Mouse (Mus musculus): ENCODE results near the gene Otx2. TPM values are rescaled to one million over a fixed set of nuclear protein-coding genes. Genes with fewer than 3 reads are reported as not detected.
"Not testable (repeated sequence)": the region's sequence is repeated elsewhere in the genome, so short reads cannot be mapped to it uniquely, and the experiment has no call there.

Gene Otx2
- total and polyA plus RNA-seq, 2 experiments, result not detected

- DNase-seq (ENCODE audit: extremely low read depth, low read depth, low spot score), result no peak
- no peak overlapping the region for H3K9ac ChIP-seq (ENCODE audit: low read depth, low read length)
- H3K79me2 ChIP-seq (ENCODE audit: control insufficient read depth, insufficient read depth, low read length), result no peaks in the 10 kb centered on the region
- TF ChIP-seq POLR2A (IDR thresholded peaks at IDR 0.05; ENCODE audit: extremely low read depth, insufficient read depth, low read length), result no peak
- TF ChIP-seq CTCF (IDR thresholded peaks at IDR 0.05; ENCODE audit: low read depth, low read length), result no peak
- no peaks in the 10 kb centered on the region for H3K27me3 ChIP-seq (ENCODE audit: control insufficient read depth, insufficient read depth, low read length)
- no peaks in the 10 kb centered on the region for H3K36me3 ChIP-seq (ENCODE audit: control insufficient read depth, insufficient read depth, low read length)
- H3K4me3 ChIP-seq (ENCODE audit: insufficient read depth, low read depth, low read length), result no peak overlapping the region
- H3K27ac ChIP-seq (replicated peaks; ENCODE audit: insufficient read depth, low read depth, low read length), result no peak overlapping the region
- 69% methylated on average over 6 of the region's 6 CpGs for WGBS
- H3K4me1 ChIP-seq (ENCODE audit: control insufficient read depth, insufficient read depth, low read length), result peaks cover 4% of the 10 kb centered on the region
Observed at GRCm38 (mm10) chr14:48625331-48625694, 48.3 kb downstream of the Otx2 start.

DNA sequence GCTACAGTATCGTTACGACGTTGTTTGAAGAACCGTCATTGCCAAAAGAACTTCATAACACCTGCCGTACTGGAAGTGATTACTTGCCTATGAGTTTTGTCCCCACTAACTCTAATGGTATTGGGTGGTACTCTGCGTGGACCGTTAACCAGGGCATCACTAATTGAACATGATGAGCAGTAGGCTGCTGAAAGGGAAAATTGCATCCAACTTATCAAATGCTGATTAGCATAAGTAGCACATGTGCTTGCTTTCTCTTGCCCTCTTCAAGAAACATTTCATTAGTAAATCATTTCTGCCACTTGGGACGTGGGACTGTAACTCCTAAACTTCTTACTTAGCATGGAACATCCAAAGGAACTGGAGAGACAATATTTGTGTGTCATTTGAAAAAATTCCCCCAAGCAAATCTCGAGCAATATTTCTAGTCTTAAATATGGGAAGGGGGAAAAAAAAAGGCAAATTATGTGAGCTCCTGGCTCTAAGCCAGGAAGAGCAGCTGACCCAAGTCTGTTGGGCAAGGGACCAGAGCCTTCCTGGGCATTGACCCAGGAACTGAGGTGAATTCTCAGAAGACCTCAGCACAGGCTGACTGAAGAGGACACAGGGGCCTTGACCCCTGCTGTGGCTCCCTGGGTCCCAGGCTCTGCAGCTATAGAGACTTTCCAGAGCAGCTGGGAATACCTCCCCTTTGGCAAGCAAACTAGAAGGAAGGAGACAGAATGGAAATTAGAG is 48.9 kb downstream of the Otx2 start:
- Histone ChIP-seq H3K79me2 (ENCODE audit: control insufficient read depth, insufficient read depth, low read length) (no peaks in the 10 kb centered on the region), H3K27me3 (ENCODE audit: control insufficient read depth, insufficient read depth, low read length) (no peaks in the 10 kb centered on the region), H3K27ac (replicated peaks; ENCODE audit: insufficient read depth, low read depth, low read length) (no peak overlapping the region), H3K4me1 (ENCODE audit: control insufficient read depth, insufficient read depth, low read length) (peaks cover 4% of the 10 kb centered on the region), H3K4me3 (ENCODE audit: insufficient read depth, low read depth, low read length) (no peak overlapping the region), H3K36me3 (ENCODE audit: control insufficient read depth, insufficient read depth, low read length) (no peaks in the 10 kb centered on the region), H3K9ac (ENCODE audit: low read depth, low read length) (no peak overlapping the region)
- WGBS, result 81% methylated on average over 9 of the region's 9 CpGs
- peak; percentile 50 for DNase-seq (ENCODE audit: extremely low read depth, low read depth, low spot score)
- TF ChIP-seq CTCF (IDR thresholded peaks at IDR 0.05; ENCODE audit: low read depth, low read length) (no peak), POLR2A (IDR thresholded peaks at IDR 0.05; ENCODE audit: extremely low read depth, insufficient read depth, low read length) (no peak)

- H3K36me3 ChIP-seq (ENCODE audit: control insufficient read depth, insufficient read depth, low read length); H3K79me2 ChIP-seq (ENCODE audit: control insufficient read depth, insufficient read depth, low read length); H3K27ac ChIP-seq (replicated peaks; ENCODE audit: insufficient read depth, low read depth, low read length); H3K4me3 ChIP-seq (ENCODE audit: insufficient read depth, low read depth, low read length); H3K9ac ChIP-seq (ENCODE audit: low read depth, low read length); H3K27me3 ChIP-seq (ENCODE audit: control insufficient read depth, insufficient read depth, low read length); H3K4me1 ChIP-seq (ENCODE audit: control insufficient read depth, insufficient read depth, low read length); DNase-seq (ENCODE audit: extremely low read depth, low read depth, low spot score): not testable (repeated sequence)
- 78% methylated on average over 9 of the region's 9 CpGs for WGBS
Observed at GRCm38 (mm10) chr14:48622726-48623125, 50.9 kb downstream of the Otx2 start.

DNA sequence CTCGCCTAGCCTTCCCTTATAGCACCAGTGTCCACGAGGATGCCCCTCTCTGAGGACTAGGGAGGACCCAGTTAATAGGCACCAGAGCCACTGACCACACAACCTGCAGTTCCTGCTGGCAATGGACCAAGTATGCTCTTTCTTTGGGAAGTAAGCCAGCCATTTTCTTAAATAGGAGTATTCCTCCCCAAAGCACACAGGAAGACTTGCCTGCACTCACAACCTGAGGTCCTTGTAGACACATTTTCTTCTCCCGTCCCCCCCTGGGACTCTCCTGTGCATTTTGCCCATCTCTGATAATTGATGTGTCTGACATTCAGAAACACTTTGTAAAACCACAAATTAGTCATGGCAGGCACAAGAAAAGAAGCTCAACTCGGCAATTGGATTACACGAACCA is 57.3 kb downstream of the Otx2 start:
- no peak overlapping the region for H3K9ac ChIP-seq (ENCODE audit: low read depth, low read length)
- WGBS, result 81% methylated on average over 5 of the region's 5 CpGs
- TF ChIP-seq CTCF (IDR thresholded peaks at IDR 0.05; ENCODE audit: low read depth, low read length) (no peak), POLR2A (IDR thresholded peaks at IDR 0.05; ENCODE audit: extremely low read depth, insufficient read depth, low read length) (no peak)
- no peaks in the 10 kb centered on the region for H3K4me1 ChIP-seq (ENCODE audit: control insufficient read depth, insufficient read depth, low read length)
- H3K36me3 ChIP-seq (ENCODE audit: control insufficient read depth, insufficient read depth, low read length), result no peaks in the 10 kb centered on the region
- no peak overlapping the region for H3K27ac ChIP-seq (replicated peaks; ENCODE audit: insufficient read depth, low read depth, low read length)
- H3K79me2 ChIP-seq (ENCODE audit: control insufficient read depth, insufficient read depth, low read length), result no peaks in the 10 kb centered on the region
- H3K4me3 ChIP-seq (ENCODE audit: insufficient read depth, low read depth, low read length), result no peak overlapping the region
- DNase-seq (ENCODE audit: extremely low read depth, low read depth, low spot score), result no peak
- no peaks in the 10 kb centered on the region for H3K27me3 ChIP-seq (ENCODE audit: control insufficient read depth, insufficient read depth, low read length)

GRCm38 (mm10) chr14:48608641-48609310 is 64.8 kb downstream of the Otx2 start:
- no peak for DNase-seq (ENCODE audit: extremely low read depth, low read depth, low spot score)
- Histone ChIP-seq H3K27me3 (ENCODE audit: control insufficient read depth, insufficient read depth, low read length) (no peaks in the 10 kb centered on the region), H3K27ac (replicated peaks; ENCODE audit: insufficient read depth, low read depth, low read length) (no peak overlapping the region), H3K4me1 (ENCODE audit: control insufficient read depth, insufficient read depth, low read length) (no peaks in the 10 kb centered on the region), H3K4me3 (ENCODE audit: insufficient read depth, low read depth, low read length) (no peak overlapping the region), H3K36me3 (ENCODE audit: control insufficient read depth, insufficient read depth, low read length) (no peaks in the 10 kb centered on the region), H3K9ac (ENCODE audit: low read depth, low read length) (no peak overlapping the region), H3K79me2 (ENCODE audit: control insufficient read depth, insufficient read depth, low read length) (no peaks in the 10 kb centered on the region)
- 84% methylated on average over 15 of the region's 15 CpGs for WGBS
- no peak for TF ChIP-seq CTCF (IDR thresholded peaks at IDR 0.05; ENCODE audit: low read depth, low read length)
- no peak for TF ChIP-seq POLR2A (IDR thresholded peaks at IDR 0.05; ENCODE audit: extremely low read depth, insufficient read depth, low read length)

Other genes with a start within 250 kb of the Otx2 start
- 16.2 and 18.7 TPM in 2 replicates for gene Tmem260, start 227.7 kb downstream of the Otx2 start, total RNA-seq (2014; rRNA removed)
- gene Tmem260, start 227.7 kb downstream of the Otx2 start, polyA plus RNA-seq (2012; rRNA removed), result 9.7 and 11.8 TPM in 2 replicates

Data from liver, adult 2 months (tissue).